Mouse (Mus musculus) ES-E14 (cell line): Measurements from ENCODE around the gene Bid.

Experiments used
- CHD2 ChIP-seq: IDR thresholded peaks from 2 replicates; pipeline ENCODE4 v1.6.1; 2014; ENCODE audit warnings: mild to moderate bottlenecking, low read depth, low read length, inconsistent platforms
- HCFC1 ChIP-seq: IDR thresholded peaks from 2 replicates; pipeline ENCODE4 v1.6.1; 2012; ENCODE audit warnings: low read length, inconsistent platforms, borderline replicate concordance; ENCODE audit not compliant: insufficient read depth
- MAFK ChIP-seq: IDR thresholded peaks from 2 replicates; pipeline ENCODE4 v1.6.1; 2014; ENCODE audit warnings: mild to moderate bottlenecking, low read depth, low read length, inconsistent platforms; ENCODE audit not compliant: insufficient read depth
- ZC3H11A ChIP-seq: IDR thresholded peaks from 2 replicates; pipeline ENCODE4 v1.6.1; 2012; ENCODE audit warnings: low read depth, mild to moderate bottlenecking, inconsistent platforms, low read length, borderline replicate concordance
- ZNF384 ChIP-seq: IDR thresholded peaks from 2 replicates; pipeline ENCODE4 v1.6.1; 2012; ENCODE audit warnings: low read depth, low read length, inconsistent platforms

- TF ChIP-seq CHD2, result no peak
- TF ChIP-seq ZC3H11A, result no peak
- no peak for TF ChIP-seq ZNF384
- no peak for TF ChIP-seq HCFC1
- no peak for TF ChIP-seq MAFK
Observed at GRCm38 (mm10) chr6:120884436-120884835, 32.2 kb downstream of the Bid start.
